Mouse (Mus musculus) liver, embryonic 14.5 days (tissue): ENCODE measurements around the gene Acin1.

ENCODE experiments used
- CTCF ChIP-seq: IDR thresholded peaks from 2 replicates; pipeline ENCODE4 v1.5.1; 2016; ENCODE audit warnings: antibody characterized with exemption, low read depth, control low read depth
- EP300 ChIP-seq: IDR thresholded peaks from 2 replicates; pipeline ENCODE4 v1.6.1; 2016; ENCODE audit warnings: antibody characterized with exemption, low read depth

GRCm38 (mm10) chr14:54651556-54651955 lies 35.2 kb downstream of the Acin1 start:
- TF ChIP-seq CTCF = no peak
- no peak for TF ChIP-seq EP300
